Mouse (Mus musculus) cerebellum, adult 2 months (tissue): ENCODE results near the gene Rtl4.

ENCODE experiments used
- CTCF ChIP-seq: fragments of 200-500 bp; IDR thresholded peaks from 2 replicates; pipeline ENCODE4 v1.5.1; 2011; ENCODE audit warnings: low read depth, mild to moderate bottlenecking, control low read depth, low read length, moderate library complexity, borderline replicate concordance; ENCODE audit not compliant: insufficient read depth
- POLR2A ChIP-seq: fragments of 200-500 bp; IDR thresholded peaks from 2 replicates; pipeline ENCODE4 v1.6.1; 2011; ENCODE audit warnings: low read length, control low read depth, borderline replicate concordance; ENCODE audit not compliant: insufficient read depth

DNA sequence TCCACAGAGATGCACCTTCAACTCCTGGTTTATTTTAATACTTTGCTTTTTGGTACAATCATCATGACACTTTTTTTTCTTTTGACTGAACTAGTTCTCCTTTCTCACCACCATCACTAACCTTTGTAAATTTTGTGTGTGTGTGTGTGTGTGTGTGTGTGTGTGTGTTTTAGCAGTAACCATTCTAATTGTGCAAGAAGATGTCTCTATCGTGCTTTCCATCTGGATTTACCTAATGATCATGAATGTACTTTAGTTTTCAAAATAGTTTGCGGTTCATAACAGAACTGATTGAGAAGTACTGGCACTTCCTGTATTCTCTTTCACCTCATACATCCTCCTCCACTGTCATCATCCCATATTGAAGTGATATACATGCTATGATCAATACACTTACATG lies 402.3 kb downstream of the Rtl4 start:
- TF ChIP-seq POLR2A, result no peak
- no peak for TF ChIP-seq CTCF
